Mouse (Mus musculus): Measurements from ENCODE around the gene Pdlim4. TPM values are rescaled to one million over a fixed set of nuclear protein-coding genes. Genes with fewer than 3 reads are reported as not detected.
A peak's percentile ranks its signal among the peaks of the same experiment; 100 is the strongest.

Pdlim4 gene
- total RNA-seq, 2 experiments from 2014 or later = 29.4 to 37.1 TPM

DNA sequence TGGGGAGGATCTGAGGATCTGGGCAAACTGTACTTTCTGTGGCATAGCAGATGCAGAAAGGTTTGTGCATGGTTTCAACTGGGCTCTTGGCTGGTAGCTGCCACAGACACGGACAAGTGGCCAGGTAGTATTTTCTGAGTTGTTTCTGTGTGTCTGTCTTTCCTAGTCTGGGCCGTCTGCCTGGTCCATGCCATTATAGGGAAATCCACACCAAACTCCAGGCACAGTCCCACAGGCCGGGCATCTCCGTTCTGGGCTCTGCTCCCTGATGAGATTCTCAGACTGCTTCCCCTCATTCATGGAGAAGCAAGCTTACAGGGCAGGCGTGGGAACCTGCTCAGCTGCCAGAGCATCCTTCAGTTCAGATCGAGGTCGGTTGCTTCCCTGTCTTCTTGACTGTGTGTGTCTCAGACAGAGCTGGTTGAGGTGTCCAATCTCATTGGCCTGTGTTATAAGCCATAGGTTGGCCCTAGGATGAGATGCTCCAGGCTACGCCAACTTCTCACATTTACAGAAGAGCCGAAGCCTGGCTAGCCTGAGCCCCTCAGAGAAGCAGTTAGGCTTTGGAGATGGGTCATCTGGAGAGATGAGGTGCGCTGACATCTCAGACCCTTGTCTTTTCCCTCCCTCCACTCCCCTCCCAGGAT, 31.4 kb upstream of the Pdlim4 start, which contains the start of gene P4ha2:
TSS of gene P4ha2 (plus strand) at position 51 of the 647 bp plus-strand sequence.
- DNase-seq = no peak
- intact Hi-C loops (cut with DNase I) = loop anchor here (10.0 kb wide), 1 partner anchor 335 kb away; no protein-coding TSS in a partner anchor

GRCm38 (mm10) chr11:54093000-54093399, 24.2 kb upstream of the Pdlim4 start:
- intact Hi-C loops (cut with DNase I) = loop anchor here (2.0 to 5.0 kb wide), 2 partner anchors 34 to 164 kb away; no protein-coding TSS in a partner anchor
- DNase-seq = peak in 1 of 2 experiments; percentile 58

DNA sequence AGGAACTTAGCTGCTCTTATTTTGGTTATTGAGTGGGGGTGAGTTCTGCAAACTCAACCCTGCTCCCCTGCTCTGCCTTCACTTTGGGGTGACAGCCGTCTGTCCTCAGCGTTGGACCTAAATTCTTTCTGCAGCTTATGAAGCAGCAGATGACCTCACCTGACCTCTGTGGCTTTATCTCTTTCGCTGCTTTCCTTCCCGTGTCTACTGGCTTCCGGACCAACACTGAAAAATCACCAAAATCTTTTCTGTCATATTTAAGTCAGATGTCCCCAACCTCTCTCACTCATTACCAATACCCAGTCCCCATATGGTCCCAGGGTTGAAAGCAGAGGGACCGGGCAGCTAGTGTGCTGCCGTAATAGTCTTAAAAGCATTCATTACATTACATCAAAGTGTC, 23.4 kb upstream of the Pdlim4 start:
- intact Hi-C loops (cut with DNase I) = loop anchor here (2.0 to 5.0 kb wide), 2 partner anchors 35 to 165 kb away; no protein-coding TSS in a partner anchor
- no peak for DNase-seq

DNA sequence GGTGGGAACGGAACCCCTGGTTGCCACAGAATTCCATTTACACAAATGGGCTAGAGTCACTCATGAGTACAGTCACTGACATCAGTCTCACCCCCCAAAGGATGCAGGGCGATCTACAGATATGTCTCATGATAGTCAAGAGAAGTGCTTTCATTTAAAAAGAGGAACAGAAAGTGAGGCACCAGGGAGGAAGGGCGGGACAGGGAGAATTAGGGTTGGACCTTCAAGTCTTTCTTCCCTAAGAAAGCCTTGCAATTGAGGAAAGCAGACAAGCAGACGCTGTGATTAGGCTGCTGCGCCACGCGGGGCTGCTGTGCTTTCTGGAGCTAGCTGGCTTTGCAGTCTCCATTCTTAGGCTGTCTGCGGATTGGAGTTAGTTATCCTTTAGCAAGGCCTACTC, 22.9 kb upstream of the Pdlim4 start:
- no peak for DNase-seq
- intact Hi-C loops (cut with DNase I) = loop anchor here (2.0 to 5.0 kb wide), 2 partner anchors 36 to 165 kb away; no protein-coding TSS in a partner anchor

GRCm38 (mm10) chr11:54090091-54090879, 21.5 kb upstream of the Pdlim4 start:
- DNase-seq = no peak
- intact Hi-C loops (cut with DNase I) = loop anchor here (5.0 kb wide), 1 partner anchor 37 kb away; no protein-coding TSS in a partner anchor

DNA sequence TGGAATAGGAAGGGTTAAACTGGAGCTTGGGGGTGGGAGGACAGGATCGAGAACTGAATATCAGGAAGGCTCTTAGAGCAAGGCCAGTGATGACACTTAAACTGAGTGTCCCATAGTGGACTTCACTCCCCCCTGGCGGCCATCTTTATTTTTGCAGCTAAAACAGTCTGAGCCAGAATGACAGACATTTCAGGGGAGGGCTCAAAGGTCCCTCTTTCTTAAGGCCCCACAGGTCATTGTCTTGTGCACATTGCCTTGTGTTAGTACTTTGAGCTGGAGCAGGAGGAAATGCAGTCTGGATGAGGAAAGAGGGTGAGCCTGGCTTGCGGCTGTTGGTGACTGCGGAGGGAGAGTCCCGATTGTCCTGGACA, 20.1 kb upstream of the Pdlim4 start:
- intact Hi-C loops (cut with DNase I) = loop anchor here (1.0 to 2.0 kb wide), 3 partner anchors 35 to 158 kb away; no protein-coding TSS in a partner anchor
- DNase-seq = peak; percentile 85 to 92

DNA sequence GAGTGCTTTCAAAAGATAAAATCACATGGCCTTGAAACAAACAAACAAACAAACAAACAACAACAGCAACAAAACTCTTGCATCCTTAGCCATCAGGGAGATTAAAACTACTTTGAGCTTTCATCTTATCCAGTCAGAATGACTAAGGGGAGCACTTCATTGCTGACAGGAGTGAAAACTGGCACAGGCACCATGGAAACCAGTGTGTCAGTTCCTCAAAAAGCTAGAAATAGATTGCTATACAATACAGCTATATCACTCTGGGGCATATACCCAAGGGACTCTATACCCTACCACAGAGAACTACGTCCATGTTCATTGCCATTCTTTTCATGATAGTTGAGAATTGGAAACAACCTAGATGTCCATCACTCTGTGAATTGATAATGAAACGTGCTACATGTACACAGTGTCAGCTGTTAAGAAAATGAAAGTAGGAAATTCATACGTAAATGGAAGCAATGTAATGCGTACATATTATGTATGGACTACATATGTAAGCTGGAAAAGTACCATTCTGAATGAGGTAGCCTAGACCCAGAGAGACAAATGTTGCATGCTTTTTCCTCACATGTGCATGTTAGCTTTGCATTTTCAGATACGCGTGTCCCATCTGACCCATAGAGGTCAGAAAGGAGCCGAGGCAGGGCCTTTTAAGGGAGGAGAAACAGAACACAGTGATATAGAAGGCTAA, 19.6 kb upstream of the Pdlim4 start:
- intact Hi-C loops (cut with DNase I) = loop anchor here (2.0 kb wide), 1 partner anchor 158 kb away; no protein-coding TSS in a partner anchor
- DNase-seq = no peak

DNA sequence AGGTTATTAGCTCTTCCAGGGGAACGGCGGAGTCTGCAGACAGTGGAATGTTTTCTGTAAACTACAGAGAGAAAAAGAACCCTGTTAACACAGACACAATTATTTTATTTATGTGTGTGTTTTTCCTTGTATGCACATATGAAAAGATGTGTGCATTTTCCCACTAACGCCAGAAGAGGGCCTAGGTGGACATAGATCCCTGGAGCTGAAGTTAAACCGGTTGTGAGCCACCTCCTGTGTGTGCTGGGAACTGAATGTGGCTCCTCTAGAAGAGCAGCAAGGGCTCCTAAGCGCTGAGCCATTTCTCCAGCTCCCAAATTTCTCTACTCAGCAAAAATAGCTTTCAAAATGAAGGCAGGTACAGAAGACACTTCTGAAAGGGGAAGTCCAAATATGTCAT, 17.0 kb upstream of the Pdlim4 start:
- intact Hi-C loops (cut with DNase I) = no loop called here
- no peak for DNase-seq

- DNase-seq = no peak
- intact Hi-C loops (cut with DNase I) = no loop called here
Observed at GRCm38 (mm10) chr11:54084976-54085375, 16.2 kb upstream of the Pdlim4 start.

GRCm38 (mm10) chr11:54082725-54083124, 13.9 kb upstream of the Pdlim4 start:
- intact Hi-C loops (cut with DNase I) = no loop called here
- DNase-seq = no peak

DNA sequence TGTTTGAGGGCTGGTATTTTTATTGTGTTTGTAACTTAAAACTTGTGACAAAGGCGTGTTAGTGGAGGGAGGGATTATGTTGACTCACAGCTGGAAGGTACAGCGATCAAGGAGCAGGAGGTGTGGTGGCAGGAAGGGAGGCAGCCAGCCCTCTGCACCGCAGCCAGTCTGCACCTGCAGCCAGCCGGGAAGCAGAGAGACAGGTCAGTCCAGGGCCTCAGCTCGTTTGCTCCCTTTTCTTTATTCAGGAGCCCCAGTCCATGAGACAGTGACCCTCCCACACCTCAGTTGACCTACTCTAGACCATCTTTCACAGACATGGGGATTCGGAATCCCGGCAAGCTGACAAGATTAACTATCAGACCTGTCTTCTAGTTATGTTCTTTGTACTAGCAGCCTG, 11.6 kb upstream of the Pdlim4 start:
- intact Hi-C loops (cut with DNase I) = no loop called here
- no peak for DNase-seq

DNA sequence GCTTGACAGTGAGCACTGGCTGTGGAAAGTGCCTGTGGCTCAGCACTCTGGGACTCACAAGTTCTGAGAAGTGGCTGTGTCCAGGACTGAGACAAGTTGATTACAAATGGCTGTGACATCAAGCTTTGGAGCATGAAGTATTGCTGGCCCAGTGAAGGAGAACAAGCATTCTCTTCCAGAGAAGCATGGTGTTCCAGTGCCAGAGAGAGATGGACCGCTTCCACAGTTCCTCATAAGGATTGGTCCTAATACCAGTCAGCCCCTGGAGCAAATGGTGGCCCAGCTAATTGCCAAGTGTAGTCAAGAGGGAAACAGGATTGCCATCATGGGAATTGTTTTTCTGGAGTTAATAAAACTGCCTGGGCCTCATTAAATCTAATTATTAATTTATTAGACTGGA, 7.3 kb upstream of the Pdlim4 start:
- no peak for DNase-seq
- intact Hi-C loops (cut with DNase I) = no loop called here

DNA sequence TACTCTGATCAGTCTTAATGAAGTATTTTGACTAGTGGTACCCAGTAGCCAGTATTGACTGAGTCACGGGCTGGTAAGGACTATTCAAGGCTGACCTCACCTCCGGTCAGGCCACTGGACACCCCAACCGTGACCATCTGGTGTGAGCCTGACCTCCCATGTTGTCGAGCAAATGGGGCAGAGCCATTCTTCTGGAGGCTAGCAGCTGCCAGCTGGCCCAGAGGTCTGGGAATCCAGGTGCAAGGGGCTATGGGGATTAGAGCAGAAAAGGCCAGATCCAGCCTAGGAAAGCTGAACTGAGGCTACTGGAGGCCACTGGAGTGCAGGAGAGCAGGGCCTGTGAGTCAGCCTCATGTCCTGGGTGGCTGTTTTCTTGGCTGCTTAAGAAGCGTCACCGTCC, 6.5 kb upstream of the Pdlim4 start:
- no peak for DNase-seq
- intact Hi-C loops (cut with DNase I) = no loop called here

DNA sequence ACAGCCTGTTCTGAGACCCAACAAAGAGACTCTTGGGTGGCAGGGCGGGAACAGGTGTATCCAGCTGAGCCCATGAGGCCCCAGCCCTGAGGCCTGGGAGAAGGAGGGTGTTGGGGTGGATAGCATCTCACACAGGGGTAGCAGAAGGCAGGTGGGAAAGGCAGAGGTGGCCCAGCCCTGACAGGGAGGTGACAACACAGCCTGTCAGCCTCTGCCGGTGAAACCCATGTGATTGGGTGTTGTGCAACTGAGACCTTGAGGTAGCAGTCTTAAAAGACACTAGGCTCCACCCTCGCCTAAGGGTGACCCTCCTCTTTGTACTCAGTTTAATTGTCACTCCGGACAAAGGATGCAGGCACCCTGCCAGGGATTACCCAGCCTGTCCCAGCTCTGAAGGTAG, 4.5 kb upstream of the Pdlim4 start:
- no peak for DNase-seq
- intact Hi-C loops (cut with DNase I) = no loop called here

GRCm38 (mm10) chr11:54071726-54072445, 3.1 kb upstream of the Pdlim4 start:
- DNase-seq = no peak
- intact Hi-C loops (cut with DNase I) = no loop called here

DNA sequence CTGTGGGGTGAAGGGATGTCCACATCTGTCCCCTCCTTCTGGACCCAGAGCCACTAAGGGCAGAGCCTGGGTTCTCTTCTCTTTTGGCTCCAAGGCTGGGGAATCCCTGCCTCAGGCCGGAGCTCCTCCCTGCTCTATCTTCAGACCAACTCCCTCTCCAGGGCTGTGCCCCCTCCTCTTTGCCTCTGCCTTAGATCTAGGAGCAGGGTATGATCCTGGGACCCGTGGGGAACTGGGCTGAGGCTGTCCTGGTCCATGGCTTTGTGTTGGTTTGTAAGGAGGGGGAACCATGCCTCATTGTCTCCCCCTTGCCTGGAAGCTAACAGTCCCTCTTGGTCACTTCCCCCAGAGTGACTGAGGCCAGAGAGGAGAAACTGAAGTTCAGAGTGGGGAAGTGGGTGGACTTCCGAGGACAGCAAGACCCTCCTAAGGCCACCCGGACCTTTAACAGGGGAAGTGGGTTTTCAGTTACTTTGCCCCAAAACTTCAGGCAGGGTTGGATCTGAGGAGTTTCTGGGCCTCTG, 756 bp downstream of the Pdlim4 start:
- DNase-seq = no peak
- intact Hi-C loops (cut with DNase I) = no loop called here

- DNase-seq = no peak
- intact Hi-C loops (cut with DNase I) = no loop called here
Observed at GRCm38 (mm10) chr11:54067318-54067995, 1.4 kb downstream of the Pdlim4 start.

- DNase-seq = no peak
- intact Hi-C loops (cut with DNase I) = no loop called here
Observed at GRCm38 (mm10) chr11:54066400-54066799, 2.4 kb downstream of the Pdlim4 start.

DNA sequence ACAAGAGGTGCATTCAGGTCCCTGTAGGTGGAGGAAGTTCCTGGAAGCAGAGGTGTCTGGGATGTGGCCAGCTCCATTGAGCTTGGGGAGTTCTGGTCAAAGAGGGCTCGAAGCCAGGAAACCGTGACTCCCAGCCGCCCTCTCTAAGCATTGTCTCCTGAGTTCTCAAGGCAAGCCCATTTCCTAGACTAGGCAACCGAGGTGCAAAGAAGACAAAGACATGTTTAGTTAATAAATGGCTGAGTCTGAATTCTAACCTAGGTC, 3.0 kb downstream of the Pdlim4 start:
- intact Hi-C loops (cut with DNase I) = no loop called here
- DNase-seq = no peak

All from heart, postnatal 36 days (tissue).